Mouse (Mus musculus): Measurements from ENCODE around the gene Pde10a. TPM values are rescaled to one million over a fixed set of nuclear protein-coding genes. Genes with fewer than 3 reads are reported as not detected.

Gene Pde10a
- polyA plus RNA-seq, 1 experiment from 2014 or later: 3.5 TPM

- H3K36me3 ChIP-seq: no peaks in the 10 kb centered on the region
- 59% methylated on average over 3 of the region's 3 CpGs for WGBS
- H3K27ac ChIP-seq: no peak overlapping the region
- H3K4me3 ChIP-seq: no peak overlapping the region
- peaks cover under 1% of the 10 kb centered on the region; the same call in 1 of the 2 replicates for H3K27me3 ChIP-seq (ENCODE audit: insufficient read depth, poor library complexity, severe bottlenecking)
- H3K9me3 ChIP-seq: no peaks in the 10 kb centered on the region
- no peaks in the 10 kb centered on the region for H3K4me1 ChIP-seq
- DNase-seq (ENCODE audit: low spot score): no peak
Measured at GRCm38 (mm10) chr17:8641491-8641890, 116.3 kb downstream of the Pde10a start.

- H3K4me1 ChIP-seq: no peaks in the 10 kb centered on the region
- no peaks in the 10 kb centered on the region for H3K36me3 ChIP-seq
- peaks cover 3% of the 10 kb centered on the region; the same call in 1 of the 2 replicates for H3K27me3 ChIP-seq (ENCODE audit: insufficient read depth, poor library complexity, severe bottlenecking)
- no peak overlapping the region for H3K4me3 ChIP-seq
- no peak overlapping the region for H3K27ac ChIP-seq
- WGBS: 62% methylated on average over 3 of the region's 3 CpGs
- no peaks in the 10 kb centered on the region for H3K9me3 ChIP-seq
- no peak for DNase-seq (ENCODE audit: low spot score)
Measured at GRCm38 (mm10) chr17:8642356-8642755, 117.2 kb downstream of the Pde10a start.

GRCm38 (mm10) chr17:8647372-8647871 lies 122.2 kb downstream of the Pde10a start:
- Histone ChIP-seq H3K9me3 (no peaks in the 10 kb centered on the region), H3K36me3 (no peaks in the 10 kb centered on the region), H3K4me3 (no peak overlapping the region), H3K27ac (no peak overlapping the region), H3K4me1 (no peaks in the 10 kb centered on the region), H3K27me3 (ENCODE audit: insufficient read depth, poor library complexity, severe bottlenecking) (peaks cover 3% of the 10 kb centered on the region; the same call in 1 of the 2 replicates)
- DNase-seq (ENCODE audit: low spot score): no peak
- 72% methylated on average over 8 of the region's 8 CpGs for WGBS

GRCm38 (mm10) chr17:8648310-8648709 lies 123.1 kb downstream of the Pde10a start:
- WGBS: 70% methylated on average over 3 of the region's 3 CpGs
- H3K27me3 ChIP-seq (ENCODE audit: insufficient read depth, poor library complexity, severe bottlenecking): peaks cover 3% of the 10 kb centered on the region; the same call in 1 of the 2 replicates
- no peak for DNase-seq (ENCODE audit: low spot score)
- no peak overlapping the region for H3K4me3 ChIP-seq
- H3K4me1 ChIP-seq: no peaks in the 10 kb centered on the region
- no peak overlapping the region for H3K27ac ChIP-seq
- H3K9me3 ChIP-seq: no peaks in the 10 kb centered on the region
- no peaks in the 10 kb centered on the region for H3K36me3 ChIP-seq

GRCm38 (mm10) chr17:8652681-8653262 lies 127.6 kb downstream of the Pde10a start:
- Histone ChIP-seq H3K27me3 (ENCODE audit: insufficient read depth, poor library complexity, severe bottlenecking) (no peaks in the 10 kb centered on the region), H3K4me3 (no peak overlapping the region), H3K9me3 (no peaks in the 10 kb centered on the region), H3K27ac (no peak overlapping the region), H3K36me3 (no peaks in the 10 kb centered on the region), H3K4me1 (no peaks in the 10 kb centered on the region)
- 85% methylated on average over 3 of the region's 3 CpGs for WGBS
- DNase-seq (ENCODE audit: low spot score): no peak

- DNase-seq (ENCODE audit: low spot score): no peak
- 72% methylated on average over 9 of the region's 9 CpGs for WGBS
- Histone ChIP-seq H3K4me3 (no peak overlapping the region), H3K36me3 (no peaks in the 10 kb centered on the region), H3K9me3 (no peaks in the 10 kb centered on the region), H3K27ac (no peak overlapping the region), H3K4me1 (no peaks in the 10 kb centered on the region), H3K27me3 (ENCODE audit: insufficient read depth, poor library complexity, severe bottlenecking) (no peaks in the 10 kb centered on the region)
Measured at GRCm38 (mm10) chr17:8657661-8658060, 132.5 kb downstream of the Pde10a start.

GRCm38 (mm10) chr17:8658751-8659454 lies 133.7 kb downstream of the Pde10a start:
- Histone ChIP-seq H3K9me3 (no peaks in the 10 kb centered on the region), H3K4me1 (no peaks in the 10 kb centered on the region), H3K4me3 (no peak overlapping the region), H3K36me3 (no peaks in the 10 kb centered on the region), H3K27ac (no peak overlapping the region), H3K27me3 (ENCODE audit: insufficient read depth, poor library complexity, severe bottlenecking) (no peaks in the 10 kb centered on the region)
- 67% methylated on average over 16 of the region's 16 CpGs for WGBS
- DNase-seq (ENCODE audit: low spot score): no peak

- H3K9me3 ChIP-seq: no peaks in the 10 kb centered on the region
- DNase-seq (ENCODE audit: low spot score): no peak
- H3K36me3 ChIP-seq: no peaks in the 10 kb centered on the region
- 68% methylated on average over 5 of the region's 5 CpGs for WGBS
- H3K4me1 ChIP-seq: no peaks in the 10 kb centered on the region
- no peak overlapping the region for H3K4me3 ChIP-seq
- H3K27me3 ChIP-seq (ENCODE audit: insufficient read depth, poor library complexity, severe bottlenecking): no peaks in the 10 kb centered on the region
- H3K27ac ChIP-seq: no peak overlapping the region
Measured at GRCm38 (mm10) chr17:8666912-8667311, 141.7 kb downstream of the Pde10a start.

GRCm38 (mm10) chr17:8674651-8675050 lies 149.5 kb downstream of the Pde10a start:
- H3K4me3 ChIP-seq: no peak overlapping the region
- H3K27me3 ChIP-seq (ENCODE audit: insufficient read depth, poor library complexity, severe bottlenecking): no peaks in the 10 kb centered on the region
- H3K36me3 ChIP-seq: no peaks in the 10 kb centered on the region
- no peaks in the 10 kb centered on the region for H3K4me1 ChIP-seq
- no peak overlapping the region for H3K27ac ChIP-seq
- no peak for DNase-seq (ENCODE audit: low spot score)
- WGBS: 78% methylated on average over 2 of the region's 2 CpGs
- H3K9me3 ChIP-seq: no peaks in the 10 kb centered on the region

- 0 out of 2 replicates have a peak, but pooled peaks cover 5% of the 10 kb centered on the region for H3K27me3 ChIP-seq (ENCODE audit: insufficient read depth, poor library complexity, severe bottlenecking)
- H3K4me1 ChIP-seq: no peaks in the 10 kb centered on the region
- no peak overlapping the region for H3K4me3 ChIP-seq
- H3K9me3 ChIP-seq: no peaks in the 10 kb centered on the region
- H3K36me3 ChIP-seq: no peaks in the 10 kb centered on the region
- no peak overlapping the region for H3K27ac ChIP-seq
- no peak for DNase-seq (ENCODE audit: low spot score)
- WGBS: 74% methylated on average over 7 of the region's 7 CpGs
Measured at GRCm38 (mm10) chr17:8686356-8686755, 161.2 kb downstream of the Pde10a start.

- no peak for DNase-seq (ENCODE audit: low spot score)
- Histone ChIP-seq H3K9me3 (no peaks in the 10 kb centered on the region), H3K27ac (no peak overlapping the region), H3K4me1 (no peaks in the 10 kb centered on the region), H3K4me3 (no peak overlapping the region), H3K27me3 (ENCODE audit: insufficient read depth, poor library complexity, severe bottlenecking) (0 out of 2 replicates have a peak, but pooled peaks cover 5% of the 10 kb centered on the region), H3K36me3 (no peaks in the 10 kb centered on the region)
- 69% methylated on average over 3 of the region's 3 CpGs for WGBS
Measured at GRCm38 (mm10) chr17:8688096-8688495, 162.9 kb downstream of the Pde10a start.

GRCm38 (mm10) chr17:8698265-8698664 lies 173.1 kb downstream of the Pde10a start:
- H3K4me1 ChIP-seq: 0 out of 2 replicates have a peak, but pooled peaks cover 2% of the 10 kb centered on the region
- 83% methylated on average over 1 of the region's 1 CpGs for WGBS
- H3K27me3 ChIP-seq (ENCODE audit: insufficient read depth, poor library complexity, severe bottlenecking): no peaks in the 10 kb centered on the region
- H3K27ac ChIP-seq: no peak overlapping the region
- no peak for DNase-seq (ENCODE audit: low spot score)
- no peak overlapping the region for H3K4me3 ChIP-seq
- H3K36me3 ChIP-seq: no peaks in the 10 kb centered on the region
- H3K9me3 ChIP-seq: no peaks in the 10 kb centered on the region

- WGBS: 72% methylated on average over 3 of the region's 3 CpGs
- H3K4me3 ChIP-seq: no peak overlapping the region
- 0 out of 2 replicates have a peak, but pooled peaks cover 2% of the 10 kb centered on the region for H3K4me1 ChIP-seq
- H3K27me3 ChIP-seq (ENCODE audit: insufficient read depth, poor library complexity, severe bottlenecking): no peaks in the 10 kb centered on the region
- H3K9me3 ChIP-seq: no peaks in the 10 kb centered on the region
- DNase-seq (ENCODE audit: low spot score): no peak
- no peak overlapping the region for H3K27ac ChIP-seq
- H3K36me3 ChIP-seq: no peaks in the 10 kb centered on the region
Measured at GRCm38 (mm10) chr17:8698793-8699192, 173.6 kb downstream of the Pde10a start.
